In genomic region chr17:5000871-5001270, GRCm38 (mm10) we compare ENCODE assay signal across 9 mouse cellular contexts. TPM values are rescaled to one million over a fixed set of nuclear protein-coding genes. Genes with fewer than 3 reads are reported as not detected.
A peak's percentile ranks its signal among the peaks of the same experiment; 100 is the strongest.
DNase-seq lines count a peak whose midpoint lies in the region; ATAC-seq lines count a peak whose summit lies in the region.
"Had no signal": no experiment of that assay in that cellular context is flagged by ENCODE, and none has a peak within 500 bp of the region (broad histone marks: within the 10 kb centered on the region; RNA-seq: fewer than 3 reads in every experiment).

No protein-coding gene starts in this region.

- intact Hi-C loops in heart, postnatal 25 days (cut with DNase I) = no loop called here

- H3K9ac ChIP-seq in kidney, embryonic 15.5 days = no peak overlapping the region
- no peak overlapping the region for H3K9ac ChIP-seq in embryonic facial prominence, embryonic 13.5 days
- H3K9ac ChIP-seq in intestine, embryonic 15.5 days = no peak overlapping the region
- no peak overlapping the region for H3K9ac ChIP-seq in neural tube, embryonic 14.5 days (replicated peaks; ENCODE audit: low read depth, low read length)

- H3K27me3 ChIP-seq in kidney, embryonic 15.5 days = no peaks in the 10 kb centered on the region
- H3K27me3 ChIP-seq in embryonic facial prominence, embryonic 13.5 days = no peaks in the 10 kb centered on the region
- H3K27me3 ChIP-seq in intestine, embryonic 15.5 days (replicated peaks) = no peaks in the 10 kb centered on the region
- H3K27me3 ChIP-seq in neural tube, embryonic 14.5 days (ENCODE audit: control insufficient read depth, insufficient read depth, low read length) = no peaks in the 10 kb centered on the region

- 63% methylated on average over 7 of the region's 7 CpGs for WGBS in kidney, embryonic 15.5 days
- 41% methylated on average over 7 of the region's 7 CpGs for WGBS in embryonic facial prominence, embryonic 13.5 days
- 54% methylated on average over 7 of the region's 7 CpGs for WGBS in intestine, embryonic 15.5 days
- 37% methylated on average over 7 of the region's 7 CpGs for WGBS in neural tube, embryonic 14.5 days

- H3K4me2 ChIP-seq in kidney, embryonic 15.5 days = peak overlapping the region; percentile 10; the same call in 1 of the 2 replicates
- peak overlapping the region; percentile 37 for H3K4me2 ChIP-seq in embryonic facial prominence, embryonic 13.5 days
- H3K4me2 ChIP-seq in intestine, embryonic 15.5 days (replicated peaks) = 0 out of 2 replicates have a peak overlapping the region, but pooled peaks have one; percentile 29
- peak overlapping the region; percentile 32 for H3K4me2 ChIP-seq in neural tube, embryonic 14.5 days (ENCODE audit: low read depth, low read length)

- no peak overlapping the region for H3K4me3 ChIP-seq in kidney, embryonic 15.5 days (replicated peaks)
- H3K4me3 ChIP-seq in embryonic facial prominence, embryonic 13.5 days = peak overlapping the region; percentile 16
- H3K4me3 ChIP-seq in intestine, embryonic 15.5 days (replicated peaks) = no peak overlapping the region
- H3K4me3 ChIP-seq in neural tube, embryonic 14.5 days (ENCODE audit: low read depth, low read length) = no peak overlapping the region
- H3K4me3 ChIP-seq: heart, adult 2 months had no signal

- no peaks in the 10 kb centered on the region for H3K9me3 ChIP-seq in kidney, embryonic 15.5 days (replicated peaks)
- no peaks in the 10 kb centered on the region for H3K9me3 ChIP-seq in embryonic facial prominence, embryonic 13.5 days
- no peaks in the 10 kb centered on the region for H3K9me3 ChIP-seq in intestine, embryonic 15.5 days
- H3K9me3 ChIP-seq in neural tube, embryonic 14.5 days (ENCODE audit: control insufficient read depth, low read length) = no peaks in the 10 kb centered on the region

- no peaks in the 10 kb centered on the region for H3K36me3 ChIP-seq in kidney, embryonic 15.5 days
- H3K36me3 ChIP-seq in embryonic facial prominence, embryonic 13.5 days = no peaks in the 10 kb centered on the region
- H3K36me3 ChIP-seq in intestine, embryonic 15.5 days = no peaks in the 10 kb centered on the region
- H3K36me3 ChIP-seq in neural tube, embryonic 14.5 days (ENCODE audit: control insufficient read depth, insufficient read depth, low read length) = no peaks in the 10 kb centered on the region

- no peak for ATAC-seq in kidney, embryonic 15.5 days (replicated peaks; ENCODE audit: low FRiP score)
- ATAC-seq in embryonic facial prominence, embryonic 13.5 days (ENCODE audit: insufficient number of reproducible peaks, insufficient read depth, low FRiP score, low TSS enrichment, low read depth) = no peak
- ATAC-seq in intestine, embryonic 15.5 days = no peak
- ATAC-seq in neural tube, embryonic 14.5 days (ENCODE audit: low read depth) = no peak

- no peak overlapping the region for H3K27ac ChIP-seq in kidney, embryonic 15.5 days
- H3K27ac ChIP-seq in embryonic facial prominence, embryonic 13.5 days = no peak overlapping the region
- H3K27ac ChIP-seq in intestine, embryonic 15.5 days = no peak overlapping the region
- H3K27ac ChIP-seq in neural tube, embryonic 14.5 days (ENCODE audit: low read depth, low read length) = no peak overlapping the region
- H3K27ac ChIP-seq: heart, adult 2 months had no signal

- H3K4me1 ChIP-seq in kidney, embryonic 15.5 days = peaks cover 64% of the 10 kb centered on the region
- peaks cover 61% of the 10 kb centered on the region for H3K4me1 ChIP-seq in embryonic facial prominence, embryonic 13.5 days
- H3K4me1 ChIP-seq in intestine, embryonic 15.5 days (replicated peaks) = peaks cover 47% of the 10 kb centered on the region
- peaks cover 62% of the 10 kb centered on the region for H3K4me1 ChIP-seq in neural tube, embryonic 14.5 days (ENCODE audit: control insufficient read depth, insufficient read depth, low read length)

- DNase-seq in kidney, postnatal 14 days = no peak
- no peak for DNase-seq in thymus, postnatal 0 days (ENCODE audit: low spot score)
- DNase-seq in heart, postnatal 25 days (ENCODE audit: low spot score) = no peak
- DNase-seq: lung, postnatal 14 days had no signal

RNA-seq across cellular contexts. Expression of gene Arid1b, which starts 6.7 kb away (rescaled TPM):
- 11.2 and 12.9 TPM in 2 replicates for polyA plus RNA-seq in kidney, embryonic 15.5 days (2015; fragmentation: Nextera tagmentation; extraction: Ambion mirVana)
- 13.0 and 14.1 TPM in 2 replicates for polyA plus RNA-seq in embryonic facial prominence, embryonic 13.5 days (2015; fragmentation: Nextera tagmentation; extraction: Ambion mirVana)
- 7.4 and 9.1 TPM in 2 replicates for polyA plus RNA-seq in intestine, embryonic 15.5 days (2015; fragmentation: Nextera tagmentation; extraction: Ambion mirVana)
- polyA plus RNA-seq in neural tube, embryonic 14.5 days (2014; fragmentation: Nextera tagmentation; extraction: Ambion mirVana) = 20.1 and 22.2 TPM in 2 replicates
- 10.9 and 12.6 TPM in 2 replicates for polyA plus RNA-seq in thymus, postnatal 0 days (2015; fragmentation: Nextera tagmentation; extraction: Ambion mirVana)
- 10 to 100 TPM; 28.2 to 32.0 TPM for total RNA-seq in heart, postnatal 25 days (2021)
